Mouse (Mus musculus): ENCODE data around the gene Tmem273. TPM values are rescaled to one million over a fixed set of nuclear protein-coding genes. Genes with fewer than 3 reads are reported as not detected.

Gene Tmem273
- polyA plus RNA-seq, 1 experiment from 2014 or later = 0.71 TPM

DNA sequence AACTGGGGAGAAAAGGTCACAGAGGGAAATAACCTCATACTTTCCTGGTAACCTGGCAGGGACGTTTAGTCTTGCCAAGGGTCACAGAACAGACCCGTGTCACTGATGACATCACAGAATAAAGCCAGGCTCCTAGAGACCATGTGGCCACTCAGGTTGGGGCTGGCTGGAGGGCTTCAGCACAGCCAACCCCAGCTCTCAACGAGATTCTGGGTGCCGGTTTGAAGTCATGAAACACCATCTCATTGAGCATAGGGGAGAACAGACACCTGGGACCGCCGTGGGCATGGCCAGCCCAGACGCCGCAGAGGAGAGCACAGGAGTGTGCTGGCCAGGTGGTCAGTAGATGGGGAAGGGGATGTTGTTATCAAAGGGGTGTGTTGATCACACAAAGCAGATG, 48.1 kb downstream of the Tmem273 start, which contains the start of gene Fam170b:
Fam170b (plus strand) TSS at position 116 of the 400 bp plus-strand sequence.
- H3K9ac ChIP-seq (ENCODE audit: low read depth, low read length) = no peak within 1 kb of the TSS
- H3K9me3 ChIP-seq (ENCODE audit: control insufficient read depth, low read length) = no peaks in the 10 kb centered on the region
- no peaks in the 10 kb centered on the region for H3K27me3 ChIP-seq (ENCODE audit: control insufficient read depth, insufficient read depth, low read length)
- no peak within 1 kb of the TSS for H3K4me3 ChIP-seq (ENCODE audit: low read depth, low read length)
- no peaks in the 10 kb centered on the region for H3K36me3 ChIP-seq (ENCODE audit: control insufficient read depth, insufficient read depth, low read length)
- no peak within 1 kb of the TSS for H3K27ac ChIP-seq (ENCODE audit: low read depth, low read length)
- DNase-seq (ENCODE audit: low spot score) (no peak), ATAC-seq (ENCODE audit: low FRiP score) (no peak)
- H3K4me1 ChIP-seq (replicated peaks; ENCODE audit: control insufficient read depth, insufficient read depth, low read length) = no peaks in the 10 kb centered on the region
- H3K4me2 ChIP-seq (replicated peaks; ENCODE audit: low read depth, low read length) = no peak within 1 kb of the TSS
- 76% methylated on average over 8 of the region's 8 CpGs for WGBS

DNA sequence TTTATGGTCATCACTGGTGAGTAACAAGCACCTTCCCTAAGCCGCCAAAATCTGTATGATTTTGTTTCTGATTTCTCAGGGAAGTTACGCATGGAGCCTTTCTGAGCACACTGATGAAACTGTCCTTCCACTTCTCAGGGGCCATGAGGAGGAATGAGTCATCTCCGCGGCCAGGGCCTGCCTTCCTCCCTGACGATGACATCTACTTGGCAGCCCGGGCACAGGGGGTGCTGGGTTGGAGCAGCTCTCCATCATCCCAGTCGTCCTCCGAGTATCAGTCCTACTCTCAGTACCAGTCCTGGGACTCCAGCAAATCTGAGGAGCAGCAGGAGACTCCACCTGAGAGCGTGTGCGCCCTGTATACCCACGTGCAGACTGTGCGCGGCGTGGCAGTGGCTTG, 49.4 kb downstream of the Tmem273 start:
- Histone ChIP-seq H3K4me1 (replicated peaks; ENCODE audit: control insufficient read depth, insufficient read depth, low read length) (no peaks in the 10 kb centered on the region), H3K4me2 (replicated peaks; ENCODE audit: low read depth, low read length) (no peak overlapping the region), H3K4me3 (ENCODE audit: low read depth, low read length) (no peak overlapping the region), H3K27me3 (ENCODE audit: control insufficient read depth, insufficient read depth, low read length) (no peaks in the 10 kb centered on the region), H3K9ac (ENCODE audit: low read depth, low read length) (no peak overlapping the region), H3K9me3 (ENCODE audit: control insufficient read depth, low read length) (no peaks in the 10 kb centered on the region), H3K27ac (ENCODE audit: low read depth, low read length) (no peak overlapping the region), H3K36me3 (ENCODE audit: control insufficient read depth, insufficient read depth, low read length) (no peaks in the 10 kb centered on the region)
- ATAC-seq (ENCODE audit: low FRiP score) (no peak), DNase-seq (ENCODE audit: low spot score) (no peak)
- WGBS = 92% methylated on average over 14 of the region's 14 CpGs

DNA sequence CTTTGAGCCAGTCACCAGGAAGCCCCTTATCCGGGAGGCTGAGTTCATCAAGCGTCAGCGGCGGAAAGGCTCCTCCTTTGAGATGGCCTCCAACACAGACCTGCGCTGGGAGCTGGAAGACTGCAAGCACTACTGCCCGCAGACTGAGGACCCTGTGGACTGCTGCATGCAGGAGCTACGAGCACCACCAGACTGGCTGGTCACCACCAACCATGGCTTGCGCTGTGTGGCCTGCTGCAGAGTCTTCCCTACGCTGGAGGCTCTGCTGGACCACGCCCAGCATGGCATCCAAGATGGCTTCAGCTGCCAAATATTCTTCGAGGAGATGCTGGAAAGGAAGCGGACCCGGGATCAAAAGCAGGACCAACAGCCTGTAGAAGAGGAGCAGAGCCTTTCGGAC, 49.8 kb downstream of the Tmem273 start:
- Histone ChIP-seq H3K27ac (ENCODE audit: low read depth, low read length) (no peak overlapping the region), H3K4me1 (replicated peaks; ENCODE audit: control insufficient read depth, insufficient read depth, low read length) (no peaks in the 10 kb centered on the region), H3K36me3 (ENCODE audit: control insufficient read depth, insufficient read depth, low read length) (no peaks in the 10 kb centered on the region), H3K9me3 (ENCODE audit: control insufficient read depth, low read length) (no peaks in the 10 kb centered on the region), H3K9ac (ENCODE audit: low read depth, low read length) (no peak overlapping the region), H3K27me3 (ENCODE audit: control insufficient read depth, insufficient read depth, low read length) (no peaks in the 10 kb centered on the region), H3K4me3 (ENCODE audit: low read depth, low read length) (no peak overlapping the region), H3K4me2 (replicated peaks; ENCODE audit: low read depth, low read length) (no peak overlapping the region)
- 90% methylated on average over 14 of the region's 14 CpGs for WGBS
- no peak for DNase-seq (ENCODE audit: low spot score)
- no peak for ATAC-seq (ENCODE audit: low FRiP score)

DNA sequence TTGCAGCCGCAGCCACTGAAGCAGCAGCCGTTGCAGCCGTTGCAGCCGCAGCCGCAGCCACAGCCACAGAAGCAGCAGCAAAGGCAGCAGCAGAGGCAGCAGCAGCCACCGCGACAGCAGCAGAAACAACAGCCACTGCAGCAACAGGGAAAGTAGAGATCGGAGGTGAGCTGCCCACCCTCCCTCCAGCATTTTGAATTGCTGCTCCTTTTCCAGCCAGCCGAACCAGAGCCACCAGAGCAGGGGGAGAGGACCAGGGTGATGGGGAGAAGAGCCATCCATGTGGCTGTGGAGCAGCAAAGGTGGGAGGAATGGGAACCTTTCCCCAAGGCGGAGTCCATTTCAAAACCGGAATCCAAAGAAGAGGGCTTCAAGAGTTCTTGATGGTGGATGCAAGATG, 50.4 kb downstream of the Tmem273 start:
- Histone ChIP-seq H3K9me3 (ENCODE audit: control insufficient read depth, low read length) (no peaks in the 10 kb centered on the region), H3K27ac (ENCODE audit: low read depth, low read length) (no peak overlapping the region), H3K4me2 (replicated peaks; ENCODE audit: low read depth, low read length) (no peak overlapping the region), H3K4me1 (replicated peaks; ENCODE audit: control insufficient read depth, insufficient read depth, low read length) (no peaks in the 10 kb centered on the region), H3K4me3 (ENCODE audit: low read depth, low read length) (no peak overlapping the region), H3K36me3 (ENCODE audit: control insufficient read depth, insufficient read depth, low read length) (no peaks in the 10 kb centered on the region), H3K27me3 (ENCODE audit: control insufficient read depth, insufficient read depth, low read length) (no peaks in the 10 kb centered on the region), H3K9ac (ENCODE audit: low read depth, low read length) (no peak overlapping the region)
- DNase-seq (ENCODE audit: low spot score) = no peak
- no peak for ATAC-seq (ENCODE audit: low FRiP score)
- WGBS = 92% methylated on average over 11 of the region's 11 CpGs

DNA sequence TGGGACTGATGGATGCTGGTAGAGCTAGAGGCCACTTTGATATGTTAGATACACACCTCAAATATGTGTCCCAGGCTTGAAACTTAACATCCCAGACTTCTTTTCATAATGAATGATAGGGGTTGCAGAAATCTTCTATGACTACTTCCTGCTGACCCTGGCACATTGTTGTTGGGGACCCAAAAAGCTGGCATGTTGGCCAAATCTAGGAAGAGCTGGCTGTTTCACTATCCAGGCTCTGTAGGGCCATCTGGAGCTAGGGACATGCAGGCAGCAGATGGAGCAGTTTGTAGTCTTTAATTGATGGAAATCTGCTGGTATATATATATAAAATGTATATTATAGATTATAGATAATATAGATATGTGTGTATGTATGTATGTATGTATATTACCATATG, 56.3 kb downstream of the Tmem273 start:
- H3K4me3 ChIP-seq (ENCODE audit: low read depth, low read length) = no peak overlapping the region
- H3K27ac ChIP-seq (ENCODE audit: low read depth, low read length) = no peak overlapping the region
- no peaks in the 10 kb centered on the region for H3K27me3 ChIP-seq (ENCODE audit: control insufficient read depth, insufficient read depth, low read length)
- H3K4me2 ChIP-seq (replicated peaks; ENCODE audit: low read depth, low read length) = no peak overlapping the region
- H3K36me3 ChIP-seq (ENCODE audit: control insufficient read depth, insufficient read depth, low read length) = no peaks in the 10 kb centered on the region
- H3K4me1 ChIP-seq (replicated peaks; ENCODE audit: control insufficient read depth, insufficient read depth, low read length) = no peaks in the 10 kb centered on the region
- ATAC-seq (ENCODE audit: low FRiP score) (no peak), DNase-seq (ENCODE audit: low spot score) (no peak)
- no peaks in the 10 kb centered on the region for H3K9me3 ChIP-seq (ENCODE audit: control insufficient read depth, low read length)
- no peak overlapping the region for H3K9ac ChIP-seq (ENCODE audit: low read depth, low read length)

DNA sequence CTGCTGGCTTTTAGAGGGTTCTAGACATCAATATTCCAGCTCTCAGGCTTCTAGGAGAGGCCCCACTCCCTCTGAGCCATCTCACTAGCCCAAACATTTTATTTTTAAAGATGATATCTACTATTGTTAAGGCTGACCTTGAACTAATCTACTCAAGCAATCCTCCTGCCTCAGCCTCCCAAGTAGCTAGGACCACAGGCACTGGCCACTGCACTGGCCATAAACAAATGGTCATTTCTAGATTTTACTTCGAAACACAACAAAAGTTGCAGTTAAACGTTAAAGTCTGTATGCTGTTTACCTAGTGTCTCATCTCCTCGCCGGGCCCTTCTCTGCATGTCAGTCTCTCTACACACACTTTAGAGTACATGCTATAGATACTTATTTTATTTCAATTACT, 68.3 kb downstream of the Tmem273 start:
- H3K27ac ChIP-seq (ENCODE audit: low read depth, low read length) = no peak overlapping the region
- no peak for DNase-seq (ENCODE audit: low spot score)
- 92% methylated on average over 4 of the region's 4 CpGs for WGBS
- H3K4me2 ChIP-seq (replicated peaks; ENCODE audit: low read depth, low read length) = no peak overlapping the region
- H3K36me3 ChIP-seq (ENCODE audit: control insufficient read depth, insufficient read depth, low read length) = no peaks in the 10 kb centered on the region
- no peak overlapping the region for H3K9ac ChIP-seq (ENCODE audit: low read depth, low read length)
- no peak for ATAC-seq (ENCODE audit: low FRiP score)
- H3K4me1 ChIP-seq (replicated peaks; ENCODE audit: control insufficient read depth, insufficient read depth, low read length) = 0 out of 2 replicates have a peak, but pooled peaks cover 2% of the 10 kb centered on the region
- H3K4me3 ChIP-seq (ENCODE audit: low read depth, low read length) = no peak overlapping the region
- no peaks in the 10 kb centered on the region for H3K9me3 ChIP-seq (ENCODE audit: control insufficient read depth, low read length)
- peaks cover 2% of the 10 kb centered on the region; the same call in 1 of the 2 replicates for H3K27me3 ChIP-seq (ENCODE audit: control insufficient read depth, insufficient read depth, low read length)

DNA sequence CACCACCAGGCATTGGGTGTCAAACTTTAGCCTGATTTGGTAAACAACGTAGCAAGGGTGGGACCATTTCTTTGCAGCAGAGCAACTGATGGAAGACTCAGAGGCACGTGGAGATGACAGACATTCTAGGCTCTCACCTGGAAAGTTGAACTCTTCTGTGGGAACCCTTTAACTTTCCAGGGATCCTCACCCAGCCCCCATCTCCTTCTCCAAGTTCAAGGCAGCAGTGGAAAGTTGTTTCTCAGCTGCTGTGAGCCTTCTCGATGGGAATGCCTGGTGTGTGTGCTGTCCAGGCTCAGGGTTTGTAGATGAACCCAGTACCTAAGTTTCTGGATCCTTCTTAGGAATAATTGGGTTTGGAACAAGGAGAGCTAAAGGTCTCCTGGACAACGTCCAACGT, 70.5 kb downstream of the Tmem273 start:
- WGBS = 44% methylated on average over 5 of the region's 5 CpGs
- no peaks in the 10 kb centered on the region for H3K9me3 ChIP-seq (ENCODE audit: control insufficient read depth, low read length)
- DNase-seq (ENCODE audit: low spot score) (no peak), ATAC-seq (ENCODE audit: low FRiP score) (no peak)
- 0 out of 2 replicates have a peak, but pooled peaks cover 6% of the 10 kb centered on the region for H3K4me1 ChIP-seq (replicated peaks; ENCODE audit: control insufficient read depth, insufficient read depth, low read length)
- H3K27me3 ChIP-seq (ENCODE audit: control insufficient read depth, insufficient read depth, low read length) = peaks cover 2% of the 10 kb centered on the region; the same call in 1 of the 2 replicates
- no peak overlapping the region for H3K27ac ChIP-seq (ENCODE audit: low read depth, low read length)
- peak overlapping the region; percentile 47 for H3K4me3 ChIP-seq (ENCODE audit: low read depth, low read length)
- no peak overlapping the region; the same call in 1 of the 2 replicates for H3K9ac ChIP-seq (ENCODE audit: low read depth, low read length)
- peak overlapping the region; percentile 93 for H3K4me2 ChIP-seq (replicated peaks; ENCODE audit: low read depth, low read length)
- H3K36me3 ChIP-seq (ENCODE audit: control insufficient read depth, insufficient read depth, low read length) = no peaks in the 10 kb centered on the region

DNA sequence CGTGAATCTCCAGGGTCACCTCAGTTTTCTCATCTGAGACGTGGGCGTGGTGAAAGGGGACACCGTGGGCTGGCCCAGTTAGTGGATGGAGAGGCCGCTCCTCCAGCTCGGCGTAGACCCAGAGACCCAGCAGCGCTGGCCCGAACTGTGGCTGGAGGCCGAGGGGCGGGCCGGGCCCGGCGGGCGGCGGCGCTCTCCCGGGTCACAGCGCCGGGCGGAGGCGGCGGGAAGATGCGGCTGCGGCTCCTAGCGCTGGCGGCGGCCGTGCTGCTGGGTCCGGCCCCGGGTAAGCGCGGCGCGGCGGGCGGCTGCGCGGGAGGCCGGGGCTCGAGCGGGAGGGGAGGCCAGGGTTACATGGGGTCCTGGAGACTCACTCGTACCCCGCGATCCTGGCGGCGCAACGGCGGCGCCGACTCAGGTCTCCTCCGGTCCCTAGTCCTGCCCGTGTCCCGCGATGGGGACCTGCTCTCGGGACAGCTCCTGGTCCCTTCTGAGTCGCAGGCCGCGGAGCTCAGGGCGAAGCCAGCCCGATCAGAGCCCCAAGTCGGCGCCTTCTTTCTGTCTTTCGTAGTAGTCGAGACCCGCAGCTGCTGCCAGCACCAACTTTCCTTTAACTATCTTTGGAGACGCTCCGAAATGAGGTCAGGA, 71.0 kb downstream of the Tmem273 start, which contains the start of gene Vstm4:
Vstm4 (plus strand) TSS at position 76 of the 648 bp plus-strand sequence.
- WGBS = under 1% methylated on average over 64 of the region's 68 CpGs
- Histone ChIP-seq H3K4me3 (ENCODE audit: low read depth, low read length) (peak within 1 kb of the TSS; percentile 47), H3K27ac (ENCODE audit: low read depth, low read length) (no peak within 1 kb of the TSS), H3K36me3 (ENCODE audit: control insufficient read depth, insufficient read depth, low read length) (no peaks in the 10 kb centered on the region), H3K9me3 (ENCODE audit: control insufficient read depth, low read length) (no peaks in the 10 kb centered on the region), H3K4me2 (replicated peaks; ENCODE audit: low read depth, low read length) (peak within 1 kb of the TSS; percentile 93), H3K9ac (ENCODE audit: low read depth, low read length) (peak within 1 kb of the TSS; percentile 79), H3K4me1 (replicated peaks; ENCODE audit: control insufficient read depth, insufficient read depth, low read length) (0 out of 2 replicates have a peak, but pooled peaks cover 8% of the 10 kb centered on the region), H3K27me3 (ENCODE audit: control insufficient read depth, insufficient read depth, low read length) (peaks cover 2% of the 10 kb centered on the region; the same call in 1 of the 2 replicates)
- peak; percentile 69 for DNase-seq (ENCODE audit: low spot score)
- ATAC-seq (ENCODE audit: low FRiP score) = peak; percentile 79

DNA sequence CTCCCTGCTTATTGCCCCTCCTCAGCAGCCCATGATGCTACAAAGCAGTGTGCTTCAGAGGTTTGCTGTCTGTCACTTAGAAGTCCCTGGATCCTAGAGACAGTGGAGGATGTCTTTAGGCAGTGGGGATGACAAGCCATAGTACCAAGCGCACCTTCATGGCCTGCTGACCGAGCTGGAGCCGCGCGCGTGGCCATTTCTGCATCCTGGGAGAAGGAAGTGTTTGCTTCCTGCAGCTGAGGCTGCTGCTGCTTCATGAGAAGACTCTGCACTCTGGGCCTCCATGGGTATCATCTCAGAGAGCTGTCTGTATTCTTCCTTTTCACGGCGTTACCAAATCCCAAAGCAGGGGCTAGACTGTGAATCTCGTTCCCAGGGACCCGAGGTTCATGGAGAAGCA, 72.6 kb downstream of the Tmem273 start:
- no peak overlapping the region for H3K4me2 ChIP-seq (replicated peaks; ENCODE audit: low read depth, low read length)
- H3K4me3 ChIP-seq (ENCODE audit: low read depth, low read length) = no peak overlapping the region
- peaks cover 2% of the 10 kb centered on the region; the same call in 1 of the 2 replicates for H3K27me3 ChIP-seq (ENCODE audit: control insufficient read depth, insufficient read depth, low read length)
- 88% methylated on average over 10 of the region's 10 CpGs for WGBS
- H3K9me3 ChIP-seq (ENCODE audit: control insufficient read depth, low read length) = no peaks in the 10 kb centered on the region
- H3K4me1 ChIP-seq (replicated peaks; ENCODE audit: control insufficient read depth, insufficient read depth, low read length) = 0 out of 2 replicates have a peak, but pooled peaks cover 8% of the 10 kb centered on the region
- no peak overlapping the region for H3K9ac ChIP-seq (ENCODE audit: low read depth, low read length)
- ATAC-seq (ENCODE audit: low FRiP score) (no peak), DNase-seq (ENCODE audit: low spot score) (no peak)
- H3K36me3 ChIP-seq (ENCODE audit: control insufficient read depth, insufficient read depth, low read length) = no peaks in the 10 kb centered on the region
- no peak overlapping the region for H3K27ac ChIP-seq (ENCODE audit: low read depth, low read length)

Measured in hindbrain, embryonic 11.5 days (tissue).